Mouse (Mus musculus): ENCODE measurements around the gene Tmem126a. TPM values are rescaled to one million over a fixed set of nuclear protein-coding genes. Genes with fewer than 3 reads are reported as not detected.

The Tmem126a gene
- 100 to 1,000 TPM; 128 TPM for total RNA-seq (2021)

DNA sequence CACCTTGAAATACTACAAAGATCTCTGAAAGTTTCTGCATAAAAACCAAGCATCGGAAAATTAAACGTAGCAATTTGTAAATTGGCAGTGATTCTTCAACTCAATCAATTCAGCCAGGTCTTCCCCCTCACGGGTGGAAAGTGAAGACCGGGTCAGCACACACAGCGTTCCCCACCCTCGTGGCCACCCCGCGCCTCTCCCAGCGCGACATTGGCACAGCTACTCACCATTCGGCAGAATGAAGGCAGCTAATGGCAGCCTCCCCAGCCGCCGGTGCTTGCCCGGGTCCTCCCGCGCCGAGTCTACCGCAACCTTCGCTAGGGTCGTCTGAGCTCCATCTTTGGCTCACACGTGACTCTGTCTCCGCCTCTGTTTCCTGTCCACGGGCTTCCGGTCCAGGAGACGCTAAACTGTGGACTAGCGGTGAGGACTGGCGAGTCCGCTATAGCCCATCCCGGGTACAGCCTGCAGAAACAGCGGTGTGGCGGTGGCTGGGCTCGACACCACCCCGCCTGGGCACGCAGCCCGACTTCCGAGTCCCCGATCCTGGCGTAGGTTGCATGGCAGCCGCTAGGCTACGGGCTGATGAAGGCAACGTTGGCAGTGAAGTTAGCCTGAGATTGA lies at the start of gene Tmem126a:
Gene Tmem126a (minus strand): TSS at position 385 of the 624 bp plus-strand sequence.
- intact Hi-C loops (cut with DNase I), result loop anchor here (2.0 kb wide), 1 partner anchor 20 kb away; the partner anchor contains the start of genes Dlg2 and Tmem126b
- peak; percentile 77 for DNase-seq (ENCODE audit: low spot score)

DNA sequence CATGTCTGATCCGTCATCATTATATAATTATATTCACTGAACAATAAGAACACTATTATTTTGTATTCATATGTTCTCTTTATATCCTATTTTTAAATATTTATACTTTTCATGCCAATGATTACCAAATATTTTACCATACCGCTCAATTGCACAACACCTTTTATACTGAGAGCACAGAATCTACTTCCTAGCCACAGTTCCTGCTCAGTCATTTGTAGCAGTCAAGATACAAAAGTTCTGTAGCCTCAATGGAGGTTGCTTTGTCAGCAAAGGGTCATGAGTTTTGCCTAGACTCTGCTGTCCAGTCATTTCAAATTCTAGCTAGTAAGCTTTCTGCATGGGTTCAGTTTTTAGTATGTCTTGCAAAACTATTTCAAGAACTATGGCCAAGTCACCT lies 25.6 kb upstream of the Tmem126a start:
- intact Hi-C loops (cut with DNase I), result no loop called here

DNA sequence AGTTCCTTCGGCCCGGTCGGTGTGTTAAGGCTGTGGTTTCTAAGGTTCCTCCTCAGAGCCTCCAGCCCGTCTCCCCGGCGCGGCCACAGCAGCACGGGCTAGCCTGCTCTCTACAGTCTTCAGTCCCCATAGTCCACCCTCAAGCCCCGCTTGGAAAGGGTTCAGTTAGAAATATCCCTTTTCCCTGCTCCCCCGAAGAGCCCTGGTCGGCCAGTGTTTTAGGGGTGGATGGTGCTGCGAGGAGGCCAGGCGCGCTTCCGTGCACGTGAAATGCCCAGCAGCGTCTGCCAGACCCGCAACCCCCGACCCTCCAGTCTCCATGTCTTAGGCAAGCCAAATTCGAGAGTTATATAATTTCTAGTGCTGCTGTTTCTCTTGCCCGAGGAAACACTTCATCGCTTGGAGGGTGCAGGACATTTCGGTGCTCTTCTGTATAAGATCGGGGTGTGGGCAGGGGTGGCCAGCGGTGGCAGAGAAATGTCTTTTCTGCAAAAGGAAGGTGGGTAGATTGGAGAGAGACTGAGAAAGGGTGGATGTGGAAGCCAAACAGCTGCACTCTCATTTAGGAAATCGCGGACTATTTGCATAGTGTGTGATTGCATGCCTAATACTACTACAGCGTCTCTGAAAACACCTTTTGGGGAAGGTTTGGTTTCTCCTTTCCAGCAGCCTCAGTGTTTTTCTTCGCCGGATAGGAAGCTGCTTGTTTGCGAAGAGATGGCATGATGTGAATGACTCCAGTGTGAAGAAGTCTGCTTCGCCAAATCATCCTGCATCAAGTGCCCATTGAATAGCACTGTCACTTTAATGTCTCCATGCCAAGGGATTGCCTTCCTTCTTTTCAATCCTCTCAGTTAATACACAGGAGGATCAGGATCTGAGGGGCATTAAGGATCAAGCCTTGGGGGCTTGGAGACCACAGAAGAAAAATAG lies 19.6 kb upstream of the Tmem126a start, which contains the start of gene Dlg2:
Gene Dlg2 (plus strand): TSS at position 360 of the 933 bp plus-strand sequence.
- intact Hi-C loops (cut with DNase I), result loop anchor here (2.0 kb wide), 1 partner anchor 20 kb away; the partner anchor contains the start of gene Tmem126a
- no peak for DNase-seq (ENCODE audit: low spot score)

More for the DNA sequence above, 25.6 kb upstream of the Tmem126a start:
- no peak for DNase-seq (ENCODE audit: low spot score)

DNA sequence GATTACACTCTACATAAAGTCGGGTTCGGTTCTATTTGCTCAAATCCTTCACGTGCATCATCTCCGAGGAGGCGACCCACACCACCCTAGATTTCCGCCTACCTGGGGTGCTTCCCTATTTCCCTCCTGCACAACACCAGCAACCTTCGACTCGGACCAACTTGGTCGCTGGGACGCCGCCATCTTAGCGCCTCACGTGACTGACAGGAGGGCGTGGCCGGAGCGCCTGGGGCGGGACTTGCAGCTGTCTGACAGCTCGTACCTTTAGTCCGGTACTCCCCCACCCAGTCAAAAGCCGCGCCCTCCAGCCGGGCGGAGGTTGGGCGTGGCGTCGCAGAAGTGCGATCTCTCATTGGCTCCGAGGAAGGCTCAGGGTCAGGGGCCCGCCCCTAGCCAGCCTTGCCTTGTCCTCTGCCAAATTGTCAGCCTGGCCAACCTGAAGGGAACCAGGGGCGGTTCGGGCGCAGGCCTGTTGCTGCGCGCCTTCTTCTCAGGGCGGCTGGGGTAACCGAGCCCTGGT lies 18.8 kb upstream of the Tmem126a start, which contains the start of gene Tmem126b:
Gene Tmem126b (minus strand): TSS at position 209 of the 520 bp plus-strand sequence.
- intact Hi-C loops (cut with DNase I), result loop anchor here (1.0 to 2.0 kb wide), 2 partner anchors 19 to 33 kb away; partner anchors contain the start of gene Tmem126a
- DNase-seq (ENCODE audit: low spot score), result peak; percentile 99

DNA sequence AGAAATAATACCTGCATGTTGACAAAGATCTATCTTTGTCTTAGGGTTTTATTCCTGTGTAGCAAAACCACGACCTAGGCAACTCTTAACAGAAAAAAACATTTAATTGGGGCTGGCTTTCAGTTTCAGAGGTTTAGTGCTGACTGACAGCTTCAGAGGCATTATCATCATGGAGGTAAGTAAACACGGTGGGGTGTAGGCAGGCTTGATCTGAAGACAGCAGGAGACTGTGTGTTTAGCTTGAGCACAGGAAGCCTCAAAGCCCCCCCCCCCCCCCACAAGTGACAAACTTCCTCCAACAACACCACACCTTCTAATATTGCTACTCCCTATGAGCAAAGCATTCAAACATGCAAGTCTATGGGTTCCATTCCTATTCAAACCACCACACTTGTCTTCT lies 16.5 kb upstream of the Tmem126a start:
- DNase-seq (ENCODE audit: low spot score), result no peak
- intact Hi-C loops (cut with DNase I), result no loop called here

DNA sequence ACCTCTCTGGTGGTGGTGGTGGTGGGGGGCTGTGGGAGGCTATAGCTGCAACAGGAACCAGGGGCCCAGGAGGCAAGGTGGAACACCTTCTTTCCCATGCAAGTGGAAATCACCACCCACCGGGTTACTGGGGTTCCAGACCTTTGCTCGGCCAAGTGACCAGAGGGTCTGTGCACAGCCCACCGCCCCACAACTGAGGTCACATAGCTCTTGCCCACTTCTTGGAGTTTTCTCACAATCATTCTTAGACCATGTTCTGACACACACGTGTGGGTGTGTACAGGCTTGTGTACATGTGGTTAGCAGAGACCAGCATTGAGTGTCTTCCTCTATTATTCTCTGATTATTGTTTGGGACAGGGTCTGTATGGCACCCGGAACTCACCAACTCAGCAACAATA lies 4.4 kb upstream of the Tmem126a start:
- DNase-seq (ENCODE audit: low spot score), result no peak
- intact Hi-C loops (cut with DNase I), result no loop called here

DNA sequence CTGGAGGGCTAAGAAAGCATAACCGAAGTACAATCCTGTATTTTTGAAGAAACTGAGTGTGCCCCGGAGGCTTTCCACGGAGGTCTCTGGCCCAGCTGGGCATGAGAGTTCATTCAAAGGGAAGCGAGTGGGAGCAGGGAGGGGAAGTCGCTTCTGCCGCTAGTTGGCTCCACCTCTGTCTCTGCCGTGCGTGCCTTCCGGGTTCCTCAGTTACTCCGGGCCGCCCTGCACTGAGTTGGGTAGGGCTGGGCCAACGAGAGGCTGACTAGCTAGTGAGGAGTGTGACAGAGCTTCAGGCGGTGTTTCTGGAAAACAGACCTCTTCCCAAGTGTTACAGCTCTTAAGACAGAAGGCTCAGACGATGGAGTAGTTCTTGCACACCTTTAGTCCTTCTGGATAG lies 3.9 kb upstream of the Tmem126a start:
- no peak for DNase-seq (ENCODE audit: low spot score)
- intact Hi-C loops (cut with DNase I), result no loop called here

DNA sequence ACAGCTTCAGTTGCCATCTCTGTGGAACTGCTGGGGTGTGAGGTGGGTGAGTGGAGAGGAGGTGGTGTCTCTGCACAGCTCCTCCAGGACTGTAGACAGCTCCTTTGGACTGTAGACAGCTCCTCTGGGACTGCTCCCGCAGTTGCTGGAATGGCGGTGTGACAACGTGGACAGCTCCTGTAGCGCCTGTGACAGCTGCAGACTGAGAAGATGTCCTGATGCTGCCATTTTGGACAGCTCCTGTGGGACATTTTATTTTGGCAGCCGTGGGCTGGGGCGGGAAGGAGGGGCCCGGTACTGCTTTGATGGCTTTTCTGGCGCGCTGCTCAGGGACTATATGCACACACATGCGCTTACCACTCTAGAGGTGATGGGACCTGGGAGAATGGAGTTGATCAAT lies 3.3 kb upstream of the Tmem126a start:
- DNase-seq (ENCODE audit: low spot score), result no peak
- intact Hi-C loops (cut with DNase I), result no loop called here

DNA sequence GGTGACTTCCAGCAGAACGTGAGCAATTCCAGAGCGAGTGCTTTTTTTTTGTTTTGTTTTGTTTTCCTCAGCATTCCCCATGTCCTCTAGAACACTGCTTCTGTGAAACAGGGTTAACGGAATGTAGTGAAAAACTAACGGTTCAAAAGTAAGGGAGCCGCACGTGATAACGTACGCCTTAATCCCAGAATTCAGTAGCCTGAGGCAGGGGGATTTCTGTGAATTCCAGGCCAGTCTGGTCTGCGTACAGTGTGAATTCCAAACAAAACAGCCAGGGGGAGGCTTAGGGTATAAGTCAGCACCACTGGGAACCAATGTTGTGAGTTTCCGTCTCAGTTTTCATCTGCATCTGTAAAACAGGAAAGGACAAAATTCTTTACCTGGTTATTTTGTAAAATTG lies 488 bp upstream of the Tmem126a start:
- intact Hi-C loops (cut with DNase I), result loop anchor here (2.0 kb wide), 1 partner anchor 19 kb away; the partner anchor contains the start of genes Dlg2 and Tmem126b
- DNase-seq (ENCODE audit: low spot score), result no peak

DNA sequence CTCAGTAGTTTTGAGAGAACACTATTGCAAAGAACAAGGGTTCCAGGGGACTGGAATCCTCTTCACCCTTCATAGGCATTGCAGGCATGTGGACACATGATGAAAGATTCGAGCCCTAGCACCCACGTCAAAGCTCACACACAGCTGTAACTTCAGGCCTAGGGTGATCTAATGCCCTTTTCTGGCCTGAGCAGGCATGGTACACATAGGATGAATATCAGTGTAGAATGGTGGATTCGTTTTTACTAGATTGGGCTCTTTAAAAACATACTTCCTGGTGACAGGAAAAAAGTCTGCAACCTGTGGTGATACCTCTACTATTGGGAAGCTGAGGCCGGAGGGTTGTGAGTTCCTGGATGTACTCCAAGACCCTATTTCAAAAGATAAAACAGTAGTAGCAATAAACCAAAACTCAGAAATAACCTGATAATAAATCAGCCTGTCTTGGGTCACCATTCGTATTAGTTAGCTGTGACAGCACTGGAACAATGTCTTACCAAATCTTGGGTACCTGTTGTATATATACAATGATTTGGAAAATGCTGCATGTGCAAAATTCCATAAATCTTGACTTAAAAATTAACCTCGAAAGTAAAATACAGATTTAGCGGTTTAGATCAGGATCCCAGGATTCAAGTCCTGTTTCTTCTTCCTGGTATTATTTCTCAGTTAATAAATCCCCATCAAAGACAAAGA lies 732 bp downstream of the Tmem126a start:
- no peak for DNase-seq (ENCODE audit: low spot score)
- intact Hi-C loops (cut with DNase I), result loop anchor here (2.0 kb wide), 1 partner anchor 21 kb away; the partner anchor contains the start of genes Dlg2 and Tmem126b

DNA sequence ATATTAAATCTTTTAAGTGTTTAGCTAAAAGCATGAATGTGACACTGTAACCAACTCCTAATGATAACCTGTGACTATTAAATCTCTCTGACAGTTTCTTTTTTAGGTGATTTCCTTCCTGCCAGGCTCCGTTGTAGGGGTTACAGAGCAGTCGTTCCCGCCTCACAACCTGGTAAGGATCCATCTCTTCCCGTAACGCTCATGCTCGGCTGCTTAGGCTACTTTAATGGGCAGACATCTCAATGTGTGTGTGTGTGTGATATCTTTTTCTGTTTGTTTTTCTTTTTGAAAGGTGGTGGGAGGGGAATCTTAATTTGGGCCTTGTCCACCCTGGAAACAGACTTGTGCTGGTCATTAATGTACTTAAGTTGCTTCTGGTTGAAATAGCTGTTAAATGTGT lies 12.8 kb downstream of the Tmem126a start:
- DNase-seq (ENCODE audit: low spot score), result no peak
- intact Hi-C loops (cut with DNase I), result no loop called here

DNA sequence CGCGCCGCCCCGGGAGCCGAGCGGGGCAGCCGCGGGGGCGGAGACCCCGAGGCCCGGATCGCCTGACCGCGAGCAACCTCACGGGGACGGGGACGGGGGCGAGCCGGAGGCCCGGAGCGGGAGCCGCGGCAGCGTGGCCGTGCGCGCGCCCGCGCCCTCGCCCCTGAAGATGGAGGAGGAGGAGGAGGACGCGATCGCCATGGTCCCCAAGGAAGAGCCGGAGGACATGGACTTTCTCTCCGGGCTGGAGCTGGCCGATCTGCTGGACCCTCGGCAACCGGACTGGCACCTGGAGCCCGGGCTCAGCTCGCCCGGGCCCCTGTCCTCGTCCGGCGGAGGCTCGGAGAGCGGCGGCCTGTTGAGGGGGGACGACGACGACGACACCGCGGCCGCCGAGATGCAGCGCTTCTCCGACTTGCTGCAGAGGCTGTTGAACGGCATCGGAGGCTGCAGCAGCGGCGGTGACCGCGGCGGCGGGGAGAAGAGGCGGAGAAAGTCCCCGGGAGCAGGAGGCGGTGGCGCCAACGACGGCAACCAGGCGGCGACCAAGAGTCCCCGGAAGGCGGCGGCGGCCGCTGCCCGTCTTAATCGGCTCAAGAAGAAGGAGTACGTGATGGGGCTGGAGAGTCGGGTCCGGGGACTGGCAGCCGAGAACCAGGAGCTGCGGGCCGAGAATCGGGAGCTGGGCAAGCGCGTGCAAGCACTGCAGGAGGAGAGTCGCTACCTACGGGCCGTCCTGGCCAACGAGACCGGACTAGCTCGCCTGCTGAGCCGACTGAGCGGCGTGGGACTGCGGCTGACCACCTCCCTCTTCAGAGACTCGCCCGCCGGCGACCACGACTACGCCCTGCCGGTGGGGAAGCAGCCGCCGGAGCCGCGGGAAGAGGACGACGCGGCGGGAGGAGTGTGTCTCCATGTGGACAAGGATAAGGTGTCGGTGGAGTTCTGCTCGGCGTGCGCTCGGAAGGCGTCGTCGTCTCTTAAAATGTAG lies 13.6 kb downstream of the Tmem126a start:
- intact Hi-C loops (cut with DNase I), result loop anchor here (1.0 kb wide), 1 partner anchor 32 kb away; no protein-coding TSS in a partner anchor
- DNase-seq (ENCODE audit: low spot score), result peak; percentile 54

DNA sequence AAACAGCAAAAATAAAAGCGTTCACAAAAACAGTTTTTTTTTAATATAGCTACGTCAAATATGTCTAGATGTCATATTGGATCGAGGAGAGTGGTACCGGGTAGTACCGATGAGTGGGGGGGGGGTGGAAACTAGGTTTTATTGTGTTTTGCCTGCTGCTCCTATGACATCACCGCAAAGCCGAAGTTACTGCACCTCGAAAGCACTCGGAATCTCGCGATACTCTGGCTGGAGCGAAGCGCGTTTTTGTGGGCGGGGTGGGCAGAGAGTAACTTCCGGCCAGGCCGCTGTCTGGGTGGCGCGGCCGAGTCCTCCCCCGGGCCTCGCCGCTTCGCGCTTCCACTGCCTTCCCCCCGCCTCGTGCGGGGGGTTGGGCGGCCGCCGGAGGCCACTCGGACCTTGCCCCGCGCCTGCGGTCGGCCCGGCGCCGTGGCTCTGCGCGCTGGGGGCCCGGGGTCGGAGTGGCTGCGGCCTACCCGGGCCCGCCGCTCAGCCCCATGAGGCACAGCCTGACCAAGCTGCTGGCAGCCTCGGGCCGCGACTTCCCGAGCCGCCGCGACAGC lies 14.4 kb downstream of the Tmem126a start, which contains the start of gene Crebzf:
Gene Crebzf (plus strand): TSS at position 212 of the 563 bp plus-strand sequence.
- peak; percentile 94 for DNase-seq (ENCODE audit: low spot score)
- intact Hi-C loops (cut with DNase I), result loop anchor here (1.0 kb wide), 2 partner anchors 13 to 33 kb away; no protein-coding TSS in a partner anchor

DNA sequence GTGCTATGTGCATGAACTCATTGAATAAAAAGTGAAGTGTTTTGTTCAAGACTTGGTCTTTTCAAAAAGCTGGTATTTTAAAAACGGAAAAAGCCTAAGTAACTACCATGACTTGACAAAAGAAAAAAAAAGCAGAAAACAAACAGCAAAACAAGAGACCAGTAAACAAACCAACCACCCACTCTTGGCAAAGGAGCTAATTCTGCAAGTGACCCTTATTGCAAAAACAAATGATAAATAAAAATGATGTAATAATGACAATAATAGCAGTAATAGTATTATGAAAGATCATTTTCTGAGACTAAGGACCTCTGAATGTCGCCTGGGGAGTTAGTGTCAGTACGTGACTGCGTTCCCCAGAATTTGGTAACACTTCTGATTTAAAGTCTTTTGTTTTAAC lies 15.0 kb downstream of the Tmem126a start:
- intact Hi-C loops (cut with DNase I), result loop anchor here (1.0 kb wide), 1 partner anchor 13 kb away; no protein-coding TSS in a partner anchor
- no peak for DNase-seq (ENCODE audit: low spot score)

DNA sequence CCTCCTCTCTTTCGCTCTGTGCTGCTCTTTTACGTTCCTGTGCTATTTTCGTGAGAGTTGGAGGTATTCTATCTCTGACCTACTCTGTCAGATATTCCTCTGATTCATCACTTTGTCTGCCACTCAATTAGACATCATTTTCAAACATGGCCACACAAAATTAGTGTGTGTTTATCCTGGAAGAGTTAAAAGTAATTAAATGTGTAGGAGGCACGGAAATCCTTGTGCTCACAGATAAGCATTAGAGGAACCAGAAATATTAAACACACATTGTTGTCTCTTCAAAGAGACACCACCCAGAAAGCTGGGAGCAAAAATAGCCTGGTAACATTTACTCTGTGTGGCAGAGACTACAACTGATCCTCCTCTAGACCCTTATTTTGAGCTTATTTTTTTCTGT lies 17.0 kb downstream of the Tmem126a start:
- intact Hi-C loops (cut with DNase I), result no loop called here

DNA sequence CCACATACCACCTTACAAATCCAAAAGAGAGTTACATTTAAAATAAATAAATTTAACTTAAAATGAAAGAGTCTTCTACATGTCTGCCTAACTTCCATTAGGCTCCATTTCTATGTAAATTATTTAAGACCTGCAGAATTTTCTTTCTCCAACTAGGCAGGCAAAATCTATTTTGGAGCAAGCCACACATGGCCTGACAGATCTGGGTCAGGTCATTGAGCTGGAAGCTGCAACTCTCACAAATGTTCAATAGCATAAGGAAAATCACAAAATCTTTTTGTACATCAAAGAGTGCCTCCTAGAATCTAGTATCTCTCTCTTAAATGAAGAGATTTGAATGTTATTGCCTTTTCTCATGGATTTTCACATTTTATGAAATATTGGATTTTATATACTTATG lies 24.8 kb downstream of the Tmem126a start:
- intact Hi-C loops (cut with DNase I), result no loop called here
- DNase-seq (ENCODE audit: low spot score), result no peak

More for the DNA sequence above, 17.0 kb downstream of the Tmem126a start:
- DNase-seq (ENCODE audit: low spot score), result no peak

DNA sequence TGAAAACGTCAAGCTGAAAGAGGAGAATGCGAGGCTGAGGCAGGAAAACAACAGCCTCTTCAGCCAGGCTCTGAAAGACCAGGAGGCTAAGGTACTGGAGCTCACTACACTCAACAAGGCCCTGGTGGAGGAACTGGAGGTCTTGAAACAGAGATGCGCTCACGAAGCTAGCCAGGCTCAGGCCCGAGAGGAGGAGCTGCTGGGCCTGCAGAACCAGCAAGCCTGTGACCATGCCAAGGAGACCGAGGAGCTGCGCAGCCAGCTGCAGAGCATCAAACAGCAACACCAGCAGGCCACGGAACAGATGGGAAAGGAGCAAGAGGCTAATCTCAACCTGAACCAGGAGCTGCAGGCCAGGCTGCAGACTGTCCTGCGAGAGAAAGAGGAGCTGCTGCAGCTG lies 30.0 kb downstream of the Tmem126a start:
- DNase-seq (ENCODE audit: low spot score), result no peak
- intact Hi-C loops (cut with DNase I), result loop anchor here (5.0 kb wide), 1 partner anchor 445 kb away; the partner anchor contains the start of gene Eed
